Mouse (Mus musculus) stomach, postnatal 0 days (tissue): ENCODE measurements at regions not wholly inside any gene's neighbourhood (a gene's known extent, or its start where the extent isn't known, plus 50 kb on each side); places are given as distances from the start of the nearest gene placed in this dataset.
A peak's percentile ranks its signal among the peaks of the same experiment; 100 is the strongest.
"Not testable (repeated sequence)": the region's sequence is repeated elsewhere in the genome, so short reads cannot be mapped to it uniquely, and the experiment has no call there.

Source experiments
- ATAC-seq: fragments of 200-750 bp; cut with Nextera tagmentation; 2 replicates; pipeline ENCODE4 v1.8.0; 2017; ENCODE audit not compliant: low FRiP score, low TSS enrichment
- DNase-seq: peaks from one replicate; pipeline ENCODE4 v3.0.0-alpha.2; 2016; ENCODE audit warnings: low spot score
- H3K27ac ChIP-seq: fragments of 300-500 bp; sonication (generic); replicated peaks from 2 replicates; pipeline ENCODE4 v1.5.1; 2014; ENCODE audit warnings: mild to moderate bottlenecking, control low read depth
- H3K27me3 ChIP-seq: fragments of 300-500 bp; sonication (generic); 2 replicates; pipeline ENCODE4 v1.6.1; 2014; ENCODE audit warnings: low read length; ENCODE audit not compliant: control insufficient read depth, insufficient read depth
- H3K36me3 ChIP-seq: fragments of 300-500 bp; sonication (generic); 2 replicates; pipeline ENCODE4 v1.6.1; 2014; ENCODE audit warnings: low read length, mixed read lengths; ENCODE audit not compliant: control insufficient read depth, insufficient read depth
- H3K4me1 ChIP-seq: fragments of 300-500 bp; sonication (generic); replicated peaks from 2 replicates; pipeline ENCODE4 v1.6.1; 2014; ENCODE audit warnings: antibody characterized with exemption; ENCODE audit not compliant: control insufficient read depth, insufficient read depth
- H3K4me2 ChIP-seq: fragments of 300-500 bp; sonication (generic); replicated peaks from 2 replicates; pipeline ENCODE4 v1.6.1; 2014; ENCODE audit warnings: low read depth, mild to moderate bottlenecking, control low read depth, moderate library complexity
- H3K4me3 ChIP-seq: fragments of 300-500 bp; sonication (generic); 2 replicates; pipeline ENCODE4 v1.5.1; 2014; ENCODE audit warnings: low read depth, low read length, control low read depth
- H3K9ac ChIP-seq: fragments of 300-500 bp; sonication (generic); 2 replicates; pipeline ENCODE4 v1.6.1; 2014; ENCODE audit warnings: mild to moderate bottlenecking, low read length, control low read depth, mixed read lengths
- H3K9me3 ChIP-seq: fragments of 300-500 bp; sonication (generic); 2 replicates; pipeline ENCODE4 v1.6.1; 2016; ENCODE audit warnings: low read length; ENCODE audit not compliant: control insufficient read depth
- CTCF ChIP-seq: IDR thresholded peaks from 2 replicates; pipeline ENCODE4 v1.5.1; 2016; ENCODE audit warnings: antibody characterized with exemption, low read depth, mild to moderate bottlenecking, moderate library complexity
- EP300 ChIP-seq: optimal IDR thresholded peaks from 2 replicates; pipeline ENCODE3; 2016; ENCODE audit warnings: antibody characterized with exemption
- WGBS: fragments of 180-500 bp; shearing (Covaris S2); extraction: QIAGEN DNeasy Blood & Tissue Kit; methylation state at CpG from one replicate; pipeline ENCODE4 v1.1.7; 2014; 5-methylcytosine and 5-hydroxymethylcytosine counted together

DNA sequence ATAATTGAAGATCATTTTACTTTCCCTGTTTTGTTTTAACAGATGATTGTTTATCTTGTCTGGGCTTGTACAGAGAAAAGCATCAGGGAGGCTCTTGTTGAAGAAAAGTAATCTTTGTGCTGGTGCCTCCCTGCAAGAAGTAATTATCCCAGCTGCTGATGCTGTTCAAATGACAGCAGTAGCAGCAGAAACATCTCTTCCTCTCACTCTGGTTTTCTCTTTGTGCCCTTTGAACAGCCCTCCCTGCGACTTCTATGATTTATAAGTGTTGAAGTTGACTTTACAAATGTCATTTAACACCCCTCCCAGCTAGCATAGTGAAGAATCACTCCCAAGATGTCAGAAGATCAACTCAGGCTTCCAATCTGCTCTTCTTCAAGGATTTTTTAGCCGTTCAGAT, 286.5 kb upstream of the Ghitm start:
- Histone ChIP-seq H3K4me2 (no peak overlapping the region), H3K9me3 (no peaks in the 10 kb centered on the region), H3K4me1 (no peaks in the 10 kb centered on the region), H3K27me3 (no peaks in the 10 kb centered on the region), H3K4me3 (no peak overlapping the region), H3K27ac (no peak overlapping the region), H3K9ac (no peak overlapping the region), H3K36me3 (no peaks in the 10 kb centered on the region)
- TF ChIP-seq EP300 (no peak), CTCF (no peak)
- 30% methylated on average over 2 of the region's 2 CpGs for WGBS
- DNase-seq, result no peak
- ATAC-seq, result no peak

DNA sequence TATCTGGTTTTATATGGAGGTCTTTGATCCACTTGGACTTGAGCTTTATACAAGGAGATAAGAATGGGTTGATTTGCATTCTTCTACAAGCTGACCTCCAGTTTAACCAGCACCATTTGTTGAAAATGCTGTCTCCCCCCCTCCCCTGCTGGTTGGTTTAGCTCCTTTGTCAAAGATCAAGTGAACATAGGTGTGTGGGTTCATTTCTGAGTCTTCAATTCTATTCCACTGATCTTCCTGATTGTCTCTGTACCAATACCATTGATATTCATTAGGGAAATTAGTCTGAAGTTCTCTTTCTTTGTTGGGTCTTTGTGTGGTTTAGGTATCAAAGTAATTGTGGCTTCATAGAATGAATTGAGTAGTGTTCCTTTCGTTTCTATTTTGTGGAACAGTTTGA, 277.5 kb upstream of the Ghitm start:
- H3K9me3 ChIP-seq, H3K27me3 ChIP-seq, H3K4me3 ChIP-seq, ATAC-seq, H3K4me2 ChIP-seq, H3K4me1 ChIP-seq, H3K9ac ChIP-seq, H3K36me3 ChIP-seq, H3K27ac ChIP-seq, DNase-seq: not testable (repeated sequence)
- 28% methylated on average over 1 of the region's 1 CpGs for WGBS

DNA sequence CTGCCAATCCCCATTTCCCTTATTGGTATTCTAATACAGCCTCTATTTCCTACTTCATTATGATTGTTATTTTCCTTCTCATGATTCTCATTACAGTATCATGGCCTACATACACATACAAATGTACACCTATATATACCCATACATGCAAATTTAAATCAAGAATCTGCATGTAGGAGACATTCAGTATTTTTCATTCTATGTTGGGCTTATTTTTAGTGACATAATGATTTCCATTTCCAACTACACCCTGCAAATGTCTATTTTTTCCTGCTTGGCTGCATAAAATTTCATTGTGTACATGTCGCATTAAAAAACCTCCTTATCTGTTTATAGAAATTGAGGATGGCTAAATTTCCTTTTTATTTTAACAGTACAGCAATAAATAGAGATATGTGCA, 236.9 kb upstream of the Ghitm start:
- H3K27me3 ChIP-seq, result no peaks in the 10 kb centered on the region
- H3K4me1 ChIP-seq, result no peaks in the 10 kb centered on the region
- no peaks in the 10 kb centered on the region for H3K36me3 ChIP-seq
- TF ChIP-seq CTCF, result no peak
- no peak for TF ChIP-seq EP300
- H3K27ac ChIP-seq, result no peak overlapping the region
- H3K4me2 ChIP-seq, result no peak overlapping the region
- ATAC-seq (no peak), DNase-seq (no peak)
- no peak overlapping the region for H3K9ac ChIP-seq
- WGBS, result 86% methylated on average over 1 of the region's 1 CpGs
- H3K9me3 ChIP-seq, result no peaks in the 10 kb centered on the region
- no peak overlapping the region for H3K4me3 ChIP-seq

DNA sequence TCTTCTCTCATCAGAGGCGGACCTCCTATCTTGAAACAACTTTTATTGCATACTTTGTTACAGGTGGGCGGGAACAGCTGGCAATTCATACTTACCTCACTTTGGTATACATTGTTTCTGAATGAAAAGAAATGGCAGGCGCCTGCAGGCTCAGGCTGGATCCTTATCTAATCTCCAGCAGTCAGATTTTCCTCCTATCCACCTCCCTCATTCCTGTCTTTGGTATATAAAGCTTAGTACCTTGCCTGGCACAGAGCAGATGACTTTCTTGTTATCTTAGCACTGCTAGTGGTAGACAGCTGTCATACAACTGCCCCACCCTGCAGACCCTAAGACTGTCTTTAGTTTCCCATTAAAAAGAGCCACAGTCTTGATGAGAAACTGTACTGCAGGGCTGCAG, 226.8 kb upstream of the Ghitm start:
- H3K9me3 ChIP-seq, result no peaks in the 10 kb centered on the region
- no peak for TF ChIP-seq CTCF
- TF ChIP-seq EP300, result no peak
- H3K27ac ChIP-seq, result no peak overlapping the region
- 42% methylated on average over 3 of the region's 3 CpGs for WGBS
- no peak for DNase-seq
- ATAC-seq, result no peak
- no peak overlapping the region for H3K4me3 ChIP-seq
- H3K36me3 ChIP-seq, result no peaks in the 10 kb centered on the region
- H3K27me3 ChIP-seq, result no peaks in the 10 kb centered on the region
- H3K9ac ChIP-seq, result no peak overlapping the region
- H3K4me1 ChIP-seq, result no peaks in the 10 kb centered on the region
- H3K4me2 ChIP-seq, result no peak overlapping the region

DNA sequence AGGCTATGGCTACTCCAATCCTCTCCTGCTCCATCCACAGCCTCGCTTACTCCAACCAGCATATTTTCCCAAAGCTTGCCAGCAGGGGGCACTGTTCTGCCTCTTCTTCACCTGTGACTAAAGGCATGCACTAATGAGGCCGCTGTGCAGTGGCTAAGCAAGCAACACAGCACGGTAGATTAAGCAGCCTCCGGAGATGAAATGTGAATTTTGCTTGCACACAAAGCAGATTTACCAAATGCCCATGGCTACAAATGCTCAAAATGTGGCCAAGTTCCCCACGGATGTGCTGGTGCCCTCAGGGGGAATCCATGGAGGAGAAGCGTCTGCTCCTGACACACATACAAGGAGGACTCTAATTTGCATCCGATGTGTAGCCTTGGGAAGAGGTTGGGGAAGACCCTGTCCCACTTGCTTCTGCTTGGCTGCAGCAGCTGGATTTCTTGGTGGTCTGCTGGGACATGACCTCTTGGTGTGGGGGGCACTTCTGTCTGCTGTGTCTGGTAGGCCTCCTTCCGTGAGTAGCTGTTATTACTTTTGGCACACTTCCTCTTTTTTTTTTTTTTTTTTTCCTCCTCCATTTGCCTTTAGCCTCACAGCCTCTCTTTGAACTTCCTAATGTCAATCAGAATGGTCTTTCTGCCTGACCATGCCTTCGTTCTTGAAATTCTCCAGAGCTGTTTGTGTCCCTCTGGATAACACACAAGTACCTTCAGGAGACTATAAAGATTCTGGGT, 221.1 kb upstream of the Ghitm start:
- no peak overlapping the region for H3K4me3 ChIP-seq
- TF ChIP-seq EP300 (no peak), CTCF (peak; percentile 64)
- WGBS, result 43% methylated on average over 9 of the region's 9 CpGs
- no peak overlapping the region for H3K27ac ChIP-seq
- no peak overlapping the region for H3K9ac ChIP-seq
- no peaks in the 10 kb centered on the region for H3K36me3 ChIP-seq
- no peaks in the 10 kb centered on the region for H3K27me3 ChIP-seq
- H3K9me3 ChIP-seq, result no peaks in the 10 kb centered on the region
- H3K4me2 ChIP-seq, result no peak overlapping the region
- H3K4me1 ChIP-seq, result no peaks in the 10 kb centered on the region
- DNase-seq (peak; percentile 43), ATAC-seq (no peak)

DNA sequence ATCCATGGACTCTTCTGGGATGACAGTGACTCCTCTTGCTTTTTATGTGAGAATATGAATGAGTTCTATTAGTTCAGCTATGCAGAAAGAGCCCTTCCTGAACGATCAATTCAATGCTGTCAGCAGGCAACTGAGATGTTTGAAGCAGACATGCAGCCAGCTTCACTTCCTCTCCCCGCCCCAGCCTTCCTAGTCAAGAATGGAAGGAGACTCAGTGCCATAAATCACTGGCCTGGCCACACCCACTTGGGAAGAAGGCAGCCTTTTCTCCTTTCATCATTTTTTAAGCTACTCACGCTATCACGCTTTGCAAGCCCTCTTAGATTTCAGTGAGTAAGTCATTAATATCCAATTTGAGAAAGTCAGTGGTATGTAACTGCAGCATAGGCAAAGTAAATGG, 188.3 kb upstream of the Ghitm start:
- 41% methylated on average over 4 of the region's 4 CpGs for WGBS
- no peaks in the 10 kb centered on the region for H3K4me1 ChIP-seq
- H3K9me3 ChIP-seq, result no peaks in the 10 kb centered on the region
- no peak for TF ChIP-seq CTCF
- TF ChIP-seq EP300, result no peak
- DNase-seq, result no peak
- H3K4me2 ChIP-seq, result no peak overlapping the region
- no peaks in the 10 kb centered on the region for H3K27me3 ChIP-seq
- no peak overlapping the region for H3K27ac ChIP-seq
- H3K4me3 ChIP-seq, result no peak overlapping the region
- no peak for ATAC-seq
- no peaks in the 10 kb centered on the region for H3K36me3 ChIP-seq
- no peak overlapping the region for H3K9ac ChIP-seq
